Mouse (Mus musculus) urinary bladder, postnatal 10 days (tissue): ENCODE measurements around the gene Trappc3.
"Not testable (repeated sequence)": the region's sequence is repeated elsewhere in the genome, so short reads cannot be mapped to it uniquely, and the experiment has no call there.

Experiments used
- DNase-seq: peaks from one replicate; pipeline ENCODE4 v3.0.0; 2022; ENCODE audit warnings: low spot score

Trappc3 gene

DNA sequence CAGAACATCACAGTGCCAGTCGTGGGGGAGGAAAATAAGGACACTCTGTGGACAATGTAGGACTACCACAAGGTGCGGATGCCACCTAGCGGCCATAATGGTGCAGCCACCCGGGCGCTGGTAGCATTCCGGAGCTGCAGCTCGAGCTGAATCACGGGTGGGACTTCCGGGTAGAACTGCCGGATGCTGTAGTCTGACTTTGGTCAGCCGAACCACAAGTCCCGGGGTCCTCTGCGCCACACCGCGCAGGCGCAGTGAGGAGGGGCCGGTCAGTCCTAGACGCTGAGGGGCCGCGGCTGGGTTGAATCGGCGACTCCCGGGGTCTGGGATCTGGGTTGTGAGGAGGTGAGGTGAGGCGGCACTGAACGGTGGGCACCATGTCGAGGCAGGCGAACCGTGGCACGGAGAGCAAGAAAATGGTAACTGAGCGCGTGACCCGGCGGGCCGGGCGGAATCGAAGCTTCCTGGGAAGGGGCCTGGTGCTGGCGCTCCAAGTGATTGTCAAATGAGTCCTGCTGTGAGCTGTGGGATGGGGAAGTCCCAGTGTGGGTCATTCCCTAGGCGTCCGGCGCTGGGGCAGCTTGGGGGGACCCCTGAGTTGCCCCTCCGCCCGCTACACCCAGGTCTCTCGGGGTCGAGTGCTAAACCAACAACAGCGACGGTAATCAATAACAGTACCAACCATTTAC lies at the start of gene Trappc3:
Trappc3 (plus strand) TSS at position 207 of the 689 bp plus-strand sequence.
- peak; percentile 99 for DNase-seq

DNA sequence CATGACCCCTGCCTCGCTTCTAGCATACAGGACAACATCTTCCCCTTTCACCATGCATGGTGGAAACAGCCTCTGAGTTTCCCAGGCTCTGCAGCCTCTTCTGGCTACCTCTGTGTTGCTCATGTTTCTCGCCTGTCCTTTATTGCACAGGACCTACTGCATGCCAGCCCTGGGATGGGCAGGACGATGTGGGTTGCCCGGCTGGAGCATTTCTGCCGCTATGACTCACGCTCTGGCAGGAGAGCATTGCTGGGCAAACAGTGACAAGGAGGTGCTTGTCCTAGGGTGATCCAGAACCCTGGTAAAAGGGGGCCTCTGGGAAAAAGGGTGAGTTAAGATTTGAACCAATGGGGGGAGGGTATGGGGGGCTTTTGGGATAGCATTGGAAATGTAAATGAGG lies 44.4 kb upstream of the Trappc3 start:
- DNase-seq = no peak

DNA sequence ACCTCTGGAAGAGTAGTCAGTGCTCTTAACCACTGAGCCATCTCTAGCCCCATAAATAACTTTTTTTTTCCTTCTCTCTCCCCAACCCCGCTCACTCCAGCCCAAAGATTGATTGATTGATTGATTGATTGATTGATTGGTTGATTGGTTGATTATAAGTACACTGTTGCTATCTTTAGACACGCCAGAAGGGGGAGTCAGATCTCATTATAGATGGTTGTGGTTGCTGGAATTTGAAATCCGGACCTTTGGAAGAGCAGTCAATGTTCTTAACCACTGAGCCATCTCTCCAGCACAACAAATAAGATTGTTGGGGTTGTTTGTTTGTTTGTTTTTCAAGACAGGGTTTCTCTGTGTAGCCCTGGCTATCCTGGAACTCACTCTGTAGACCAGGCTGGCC lies 42.6 kb upstream of the Trappc3 start:
- DNase-seq = not testable (repeated sequence)

DNA sequence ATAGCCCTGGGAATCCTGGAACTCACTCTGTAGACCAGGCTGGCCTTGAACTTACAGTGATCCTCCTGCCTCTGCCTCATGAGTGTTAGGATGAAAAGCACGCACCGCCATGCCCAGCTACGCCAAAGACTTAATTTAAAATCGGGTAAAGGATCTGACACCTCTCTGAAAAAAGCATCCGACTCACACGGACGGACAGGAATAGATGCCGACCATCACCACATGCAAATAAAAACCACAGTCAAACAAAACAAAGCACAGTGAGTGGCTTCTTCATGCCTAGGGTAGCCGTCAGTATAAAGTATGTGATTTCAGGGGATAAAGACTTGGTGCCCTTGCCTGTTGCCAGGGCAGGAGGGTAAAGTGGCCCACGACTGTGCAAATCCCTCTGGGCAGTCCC lies 42.1 kb upstream of the Trappc3 start:
- no peak for DNase-seq

DNA sequence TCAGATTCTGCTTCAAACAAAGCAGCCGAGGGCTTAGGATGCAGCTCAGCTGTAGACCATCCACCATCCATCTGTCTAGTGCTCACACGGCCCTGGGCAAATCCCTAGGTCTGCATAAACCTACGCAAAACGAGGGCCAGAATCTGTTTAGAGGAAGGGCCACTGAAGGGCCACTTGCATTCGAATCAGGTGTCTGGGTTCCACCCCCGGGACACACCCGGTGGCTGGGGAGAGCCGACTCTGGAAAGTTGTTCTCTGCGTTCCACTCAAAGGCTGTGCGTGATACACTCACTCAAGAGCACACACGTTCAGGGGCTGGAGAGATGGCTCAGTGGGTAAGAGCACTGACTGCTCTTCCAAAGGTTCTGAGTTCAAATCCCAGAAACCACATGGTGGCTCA lies 39.5 kb upstream of the Trappc3 start:
- no peak for DNase-seq

DNA sequence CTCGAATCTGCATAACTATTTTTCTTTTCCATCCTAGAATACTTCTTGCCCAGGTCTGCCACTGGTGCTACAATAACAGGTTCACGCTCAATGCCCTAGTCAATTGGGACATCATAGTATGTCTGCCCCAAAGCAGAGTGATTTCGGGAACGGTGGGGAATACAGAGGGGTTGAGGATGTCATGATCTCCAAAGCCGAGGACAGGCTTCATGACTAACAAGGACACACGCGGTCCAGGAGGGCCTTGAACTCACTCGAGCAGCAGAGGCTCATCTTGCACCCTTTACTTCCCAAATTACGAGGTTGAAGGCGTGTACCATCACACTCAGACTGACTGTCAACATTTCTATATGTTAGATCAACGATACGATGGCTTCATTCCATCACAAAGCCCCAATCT lies 35.5 kb upstream of the Trappc3 start:
- DNase-seq = no peak

DNA sequence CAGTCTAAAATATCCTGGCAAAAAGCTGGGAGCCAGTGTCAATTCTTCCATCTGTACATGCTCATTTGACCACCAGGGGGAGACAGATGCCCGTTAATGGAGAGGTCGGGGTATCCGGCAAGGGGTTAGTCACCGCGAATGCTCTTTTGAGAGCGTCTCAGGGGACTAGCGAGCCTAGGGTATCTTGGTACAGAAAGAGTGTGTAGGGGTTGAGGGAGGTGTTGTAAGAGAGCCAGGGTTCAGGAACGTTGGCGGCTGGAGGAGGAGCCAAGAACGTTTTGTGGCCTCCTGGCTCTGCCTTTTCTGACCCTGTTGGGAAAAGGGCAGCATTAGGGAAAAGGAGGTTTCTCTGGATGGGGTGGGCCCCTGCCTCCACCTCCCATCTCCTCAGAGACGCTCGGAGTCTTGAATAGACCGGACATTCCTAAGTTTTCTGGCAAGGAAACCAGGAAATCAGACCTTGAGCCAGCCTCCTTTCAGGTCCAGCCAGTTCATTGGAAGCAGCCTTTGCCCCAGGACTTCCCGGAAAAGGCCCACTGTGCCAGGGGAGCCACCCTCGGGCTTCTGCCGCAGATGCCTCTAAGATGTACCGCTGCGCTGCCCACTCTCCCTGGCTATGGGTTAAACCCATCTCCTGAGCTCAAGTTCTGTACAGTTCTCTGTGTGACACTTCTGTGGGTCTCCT lies 34.9 kb upstream of the Trappc3 start:
- peak; percentile 77 for DNase-seq

DNA sequence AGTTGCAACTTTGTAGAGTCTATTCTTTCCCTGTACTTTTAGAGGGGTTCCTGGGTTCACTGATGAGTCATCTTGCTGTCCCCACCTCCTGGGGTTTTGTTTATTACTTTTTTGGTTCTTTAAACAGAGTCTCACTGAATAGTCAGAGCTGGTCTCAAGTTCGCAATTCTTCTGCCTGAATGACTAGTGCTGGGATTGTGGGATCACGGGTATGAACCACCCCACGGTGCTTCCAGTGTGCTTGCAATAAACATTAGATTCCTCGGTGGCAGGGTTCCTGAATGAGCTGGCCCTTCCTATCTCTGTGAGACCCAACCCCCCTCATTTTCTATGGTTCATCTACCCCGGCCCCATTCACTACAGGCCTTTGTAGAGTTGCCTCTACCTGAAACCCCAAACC lies 34.0 kb upstream of the Trappc3 start:
- DNase-seq = no peak

DNA sequence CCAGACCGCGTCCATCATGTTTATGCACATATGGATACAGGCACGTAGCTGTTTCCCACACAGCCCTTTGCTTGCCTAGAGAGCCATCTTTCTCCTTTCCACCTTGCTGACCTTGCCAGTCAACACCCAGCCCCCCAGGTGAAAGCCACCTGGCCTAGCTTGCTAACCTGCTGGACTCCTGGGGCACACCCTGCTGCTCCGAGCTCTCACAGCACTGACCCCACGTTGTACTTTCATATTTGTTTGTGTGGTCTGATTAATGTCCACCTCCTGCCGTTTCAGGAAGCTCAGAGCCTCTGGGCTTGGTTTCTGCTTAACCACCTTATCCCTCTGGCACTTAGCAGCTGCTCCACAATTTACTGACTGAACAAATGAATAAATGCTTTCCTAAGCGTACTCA lies 32.2 kb upstream of the Trappc3 start:
- DNase-seq = no peak

DNA sequence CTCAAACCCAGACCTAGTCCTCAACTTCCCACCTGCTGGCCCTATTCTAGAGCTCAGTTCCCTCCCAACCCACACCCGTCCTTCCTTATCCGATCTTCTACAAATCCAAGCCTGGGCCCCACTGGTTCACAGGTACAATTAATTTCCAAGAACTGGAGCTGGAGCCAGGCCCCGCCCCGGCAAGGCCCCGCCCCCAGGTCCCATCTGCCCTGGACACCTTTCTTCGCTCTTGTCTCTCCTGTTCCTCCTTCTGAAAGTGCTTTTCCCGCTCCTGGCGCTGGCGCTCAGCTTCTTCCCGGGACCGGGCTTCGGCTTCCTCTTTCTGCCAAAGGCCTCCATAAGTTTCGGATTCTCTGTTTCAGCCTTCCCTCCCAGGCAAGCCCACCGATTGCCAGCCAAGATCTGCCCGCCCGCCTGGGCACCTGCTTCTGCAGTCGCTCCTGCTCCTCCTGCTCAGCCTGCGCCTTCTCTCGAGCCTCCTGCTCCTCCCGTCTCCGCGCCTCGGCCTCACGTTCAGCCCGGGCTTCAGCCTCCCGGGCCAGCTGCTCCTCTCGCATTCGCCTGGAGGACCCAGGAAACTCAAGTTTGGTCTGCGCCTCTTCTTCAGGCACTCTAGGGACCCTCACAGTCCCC lies 28.3 kb upstream of the Trappc3 start:
- no peak for DNase-seq

DNA sequence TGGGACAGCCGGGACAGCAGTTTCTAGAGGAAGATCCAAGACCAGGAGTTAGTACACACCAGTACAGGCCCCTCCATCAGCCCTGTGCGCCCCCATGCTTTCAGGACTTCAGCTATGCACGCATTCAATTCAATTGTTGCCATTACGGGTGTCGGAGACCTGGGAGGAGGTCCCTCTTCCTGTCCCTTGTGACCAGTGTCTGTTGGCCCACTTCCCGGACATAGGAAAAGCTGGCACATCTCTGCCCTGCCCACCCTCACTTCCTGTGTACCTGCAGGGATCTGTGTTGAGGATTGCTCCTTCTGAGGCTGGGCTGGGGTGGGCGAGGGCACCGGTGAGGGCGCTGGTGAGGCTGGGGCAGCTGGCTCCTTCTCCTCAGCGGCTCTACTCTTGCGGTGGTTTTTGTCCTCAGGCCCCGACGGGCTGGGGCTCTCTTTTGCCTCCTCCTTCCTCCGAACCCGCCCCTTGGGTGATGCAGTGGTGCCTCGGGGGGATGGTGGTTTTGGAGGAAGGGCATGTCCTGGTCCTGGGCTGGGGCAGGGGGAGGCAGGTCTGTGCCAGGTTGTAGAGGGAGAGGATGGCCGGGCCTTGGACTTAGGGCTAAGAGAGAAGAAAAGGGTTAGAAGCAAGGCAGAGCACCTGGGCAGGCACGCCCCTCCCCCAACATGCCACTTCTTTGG lies 27.5 kb upstream of the Trappc3 start:
- no peak for DNase-seq

DNA sequence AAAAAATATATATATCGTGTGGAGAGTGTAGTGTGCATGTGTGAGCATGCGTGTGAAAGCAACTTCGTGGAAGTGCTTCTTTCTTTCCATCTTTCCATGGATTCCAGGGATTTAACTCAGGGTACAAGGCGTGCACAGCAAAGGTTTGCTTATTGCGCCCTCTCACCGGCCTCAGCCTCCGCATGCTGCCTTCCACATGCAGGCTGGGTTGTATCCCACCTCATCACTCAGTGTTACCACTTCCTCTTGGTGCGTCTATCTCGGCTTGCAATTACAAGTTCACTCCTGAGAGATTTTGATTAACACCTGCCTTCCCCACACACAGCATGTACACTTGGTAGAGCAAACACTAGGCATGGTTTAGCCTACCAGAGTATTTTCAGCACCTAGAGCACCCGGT lies 26.9 kb upstream of the Trappc3 start:
- no peak for DNase-seq

DNA sequence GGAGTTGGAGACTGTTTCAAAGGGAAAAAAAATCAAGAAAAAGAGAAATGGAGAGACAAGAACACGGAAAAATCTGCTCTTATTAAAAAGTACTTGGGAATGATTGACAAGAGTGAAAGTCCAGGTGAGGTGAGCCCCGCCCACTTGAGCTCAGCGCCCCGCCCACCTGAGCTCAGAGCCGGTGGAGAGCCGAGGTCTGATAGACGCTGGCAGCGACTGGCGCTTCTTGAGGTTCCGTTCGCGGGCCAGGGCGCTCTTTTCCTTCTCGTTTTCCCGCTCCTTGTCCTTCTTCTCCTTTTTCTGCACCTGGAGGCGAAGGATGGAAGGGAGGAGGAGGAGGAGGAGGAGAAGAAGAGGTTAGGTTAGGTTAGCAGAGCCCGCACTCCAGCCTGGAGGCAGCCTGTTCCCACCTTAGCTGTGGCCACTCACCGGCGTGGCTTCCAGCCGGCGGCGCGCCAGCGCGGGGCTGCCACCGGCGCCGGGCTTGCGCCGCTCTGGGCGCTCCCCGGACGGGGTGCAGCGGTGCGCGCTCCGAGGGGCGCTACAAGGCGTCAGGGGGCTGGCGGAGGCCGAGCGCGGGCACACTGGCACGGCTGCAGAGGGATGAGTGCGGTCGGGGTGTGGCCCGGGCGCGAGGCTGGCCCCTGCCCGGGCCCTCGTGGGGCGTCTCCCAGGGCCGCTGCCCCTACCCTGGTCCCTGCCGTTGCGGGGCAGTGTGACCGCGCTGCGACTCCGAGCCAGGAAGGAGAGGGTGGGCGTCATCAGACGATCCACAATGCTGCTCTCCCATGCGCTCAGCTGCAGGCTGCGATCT lies 25.5 kb upstream of the Trappc3 start:
- DNase-seq = no peak

DNA sequence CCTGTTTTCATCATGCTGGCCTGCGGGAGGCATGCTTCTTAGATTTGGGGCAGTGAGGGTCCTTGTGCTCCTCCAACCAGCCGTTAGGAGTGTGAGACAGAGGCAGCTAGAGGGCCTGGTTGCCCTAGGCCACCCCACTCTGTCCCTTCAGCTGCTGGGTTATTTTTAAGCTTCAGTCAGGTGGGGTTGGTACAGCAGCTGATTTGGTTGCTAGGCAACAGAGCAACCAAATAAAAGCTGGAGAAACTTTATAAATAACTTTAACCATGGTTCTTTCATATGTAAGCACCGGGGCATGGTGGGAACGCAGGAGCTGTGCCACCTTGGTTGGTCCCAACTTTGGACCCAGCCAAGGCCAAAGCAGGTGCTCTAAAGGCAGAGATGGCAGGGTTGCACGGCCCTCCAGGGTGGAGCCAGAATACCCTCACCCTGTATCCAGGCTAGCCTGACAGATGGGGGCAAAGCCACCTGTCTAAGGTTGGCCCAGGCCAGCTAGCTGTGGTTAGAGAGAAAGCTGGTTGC lies 24.3 kb upstream of the Trappc3 start:
- DNase-seq = no peak

DNA sequence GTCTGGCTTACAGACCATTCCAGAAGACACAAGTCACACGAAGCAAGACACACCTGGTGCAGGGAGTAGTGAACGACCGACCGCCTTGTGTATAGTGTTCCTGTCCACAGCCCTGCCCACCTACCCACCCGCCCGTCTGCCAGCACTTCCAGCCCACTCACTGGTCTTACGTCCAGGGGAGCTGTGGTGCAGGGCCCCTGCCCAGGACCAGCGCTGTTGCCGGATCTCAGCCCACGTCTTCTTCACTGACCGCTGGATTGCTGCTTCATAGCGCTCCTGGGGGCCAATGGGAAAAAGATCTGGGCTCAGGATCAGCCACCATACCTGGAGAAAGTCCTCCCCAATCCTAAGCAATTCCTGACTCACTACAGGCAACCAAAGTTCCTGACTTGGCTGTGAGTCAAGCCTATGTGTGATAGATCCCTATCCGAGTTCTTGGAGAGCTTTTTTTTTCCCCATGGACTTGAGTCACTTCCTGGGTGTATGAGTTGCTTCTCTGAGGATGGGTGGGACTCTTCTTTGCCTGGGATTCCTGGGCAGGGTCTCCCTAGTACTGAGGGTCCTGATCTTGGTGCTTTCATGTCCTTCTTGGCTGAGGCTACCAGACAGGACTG lies 22.2 kb upstream of the Trappc3 start:
- no peak for DNase-seq

DNA sequence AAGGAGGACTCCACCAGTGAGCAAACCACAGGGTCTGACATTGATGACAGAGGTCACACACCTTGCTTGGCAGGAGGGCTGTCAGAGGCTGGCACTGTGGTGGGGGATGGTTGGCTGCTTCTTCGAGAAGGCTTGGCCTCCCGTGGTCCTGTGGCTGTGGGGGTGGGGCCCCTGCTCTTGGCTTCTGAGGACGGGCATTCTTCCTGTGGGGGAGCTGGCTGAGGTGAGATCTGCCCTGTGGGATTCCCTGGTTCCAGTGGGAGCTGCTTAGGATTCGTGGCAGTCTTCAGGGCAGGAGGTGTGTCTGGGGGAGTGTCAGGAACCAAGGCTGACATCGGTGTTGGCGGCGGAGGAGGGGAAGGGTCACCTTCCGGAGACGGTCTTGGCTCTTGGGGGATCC lies 20.2 kb upstream of the Trappc3 start:
- DNase-seq = no peak

DNA sequence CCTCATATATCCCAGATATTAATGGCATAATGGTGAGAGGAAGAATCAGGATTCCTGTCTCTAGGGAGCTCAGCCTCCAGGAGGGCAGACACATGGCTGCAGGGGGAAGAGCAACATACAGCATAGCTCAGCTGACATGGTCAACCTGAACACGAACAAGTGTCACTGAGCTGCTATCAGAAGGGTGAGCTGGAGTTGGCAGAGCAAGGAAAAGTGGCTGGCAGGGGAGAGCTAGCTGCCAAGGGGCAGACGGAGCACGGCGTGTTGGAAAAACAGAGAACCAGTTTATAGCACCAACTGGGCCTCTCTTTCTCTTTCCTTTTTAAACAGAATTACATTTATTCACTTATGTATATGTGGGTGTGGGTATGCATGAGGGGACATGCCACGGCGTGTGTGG lies 19.6 kb upstream of the Trappc3 start:
- no peak for DNase-seq

DNA sequence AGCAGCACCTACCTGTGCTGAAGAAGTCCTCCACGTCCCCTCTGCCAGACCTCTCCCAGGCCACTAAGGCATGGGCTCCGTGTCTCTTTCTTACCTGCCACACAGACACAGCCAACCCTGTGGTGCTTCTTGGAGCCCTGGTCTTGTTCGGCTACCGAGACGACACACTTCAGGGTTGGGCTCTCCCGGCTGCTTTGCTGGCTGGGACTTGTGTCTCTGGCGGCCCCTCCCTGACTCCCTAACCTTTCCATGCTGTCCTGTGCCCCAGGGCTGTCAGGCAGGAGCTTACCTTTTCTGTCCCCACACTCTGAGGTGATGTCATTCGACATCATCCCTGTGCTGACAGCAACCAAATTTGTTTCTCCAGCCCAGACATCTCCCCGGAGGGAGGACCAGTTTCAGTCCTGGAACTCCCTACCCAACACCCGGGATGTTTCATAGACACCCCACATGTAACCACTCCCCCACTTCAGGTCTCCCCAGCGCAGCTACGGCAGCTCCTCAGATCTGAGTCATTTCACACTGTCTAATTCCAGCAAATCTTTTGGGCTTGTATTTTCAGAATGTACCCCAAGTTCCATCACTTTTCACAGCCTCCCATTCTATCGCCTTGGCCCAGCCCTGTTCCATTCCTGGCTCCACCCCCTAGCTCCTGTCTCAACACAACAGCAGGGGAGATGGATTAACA lies 15.8 kb upstream of the Trappc3 start:
- no peak for DNase-seq

DNA sequence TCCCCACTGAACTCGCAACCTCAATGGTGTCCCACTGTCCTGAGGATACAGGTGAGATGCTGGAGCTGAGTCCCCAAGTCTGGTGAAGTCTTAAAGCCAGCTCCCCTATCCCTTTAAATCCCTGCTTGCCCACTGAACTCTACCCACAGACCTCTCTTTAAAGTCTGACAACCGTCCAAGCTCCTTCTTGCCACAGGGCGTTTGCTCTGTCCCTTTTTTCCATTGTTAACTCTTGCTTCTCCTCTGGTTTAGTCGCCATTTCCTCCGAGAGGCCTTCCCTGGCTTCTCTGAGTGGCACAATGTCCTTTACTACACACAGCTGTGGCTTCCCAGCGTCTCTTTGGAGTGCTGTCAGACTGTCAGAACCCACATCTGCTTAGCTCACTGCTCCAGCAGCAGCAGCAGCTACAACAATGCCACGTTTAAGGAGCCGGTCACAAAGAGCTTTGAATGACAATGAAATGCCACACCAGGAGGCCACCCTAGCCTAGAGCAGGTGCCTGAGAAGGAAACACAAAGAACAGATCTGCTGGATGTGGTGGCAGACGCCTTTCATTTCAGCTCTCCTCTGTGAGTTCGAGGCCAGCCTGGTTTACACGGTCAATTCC lies 13.8 kb upstream of the Trappc3 start:
- no peak for DNase-seq

DNA sequence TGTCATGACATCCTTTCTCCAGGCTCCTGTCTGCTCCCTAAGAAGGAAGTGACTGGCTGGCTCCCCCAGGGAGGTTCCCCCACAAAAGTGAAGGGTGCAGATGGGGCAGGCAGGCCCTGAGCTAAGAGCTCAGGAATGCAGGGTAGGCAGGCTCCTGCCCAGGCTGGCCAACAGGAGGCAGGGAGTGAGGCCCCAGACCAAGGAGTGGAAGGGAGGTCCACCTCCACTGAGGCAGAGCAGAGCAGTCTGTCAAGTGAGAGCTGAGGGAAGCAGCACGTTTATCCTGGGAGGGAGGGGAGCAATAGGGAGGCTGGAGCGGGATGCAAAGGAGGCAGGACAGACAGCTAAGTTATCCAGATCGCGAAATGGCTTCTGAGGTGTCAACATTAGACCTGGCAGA lies 11.5 kb upstream of the Trappc3 start:
- DNase-seq = no peak
